Mouse (Mus musculus) forebrain, postnatal 0 days (tissue): ENCODE measurements at regions not wholly inside any gene's neighbourhood (a gene's known extent, or its start where the extent isn't known, plus 50 kb on each side); places are given as distances from the start of the nearest gene placed in this dataset.

Source experiments
- ATAC-seq: fragments of 200-750 bp; cut with Nextera tagmentation; 2 replicates; pipeline ENCODE4 v1.8.0; 2017; ENCODE audit warnings: mild to moderate bottlenecking, moderate library complexity
- DNase-seq: peaks from one replicate; pipeline ENCODE4 v3.0.0-alpha.2; 2015
- H3K27ac ChIP-seq: fragments of 300-500 bp; sonication (generic); 2 replicates; pipeline ENCODE4 v1.5.1; 2014; ENCODE audit warnings: low read depth, mild to moderate bottlenecking, antibody characterized with exemption, low read length, moderate library complexity, mixed read lengths
- H3K27me3 ChIP-seq: fragments of 300-500 bp; sonication (generic); 2 replicates; pipeline ENCODE4 v1.6.1; 2014; ENCODE audit warnings: mild to moderate bottlenecking, low read length, mixed read lengths; ENCODE audit not compliant: insufficient read depth
- H3K36me3 ChIP-seq: fragments of 300-500 bp; sonication (generic); 2 replicates; pipeline ENCODE4 v1.6.1; 2014; ENCODE audit warnings: mild to moderate bottlenecking, moderate library complexity; ENCODE audit not compliant: insufficient read depth
- H3K4me1 ChIP-seq: fragments of 300-500 bp; sonication (generic); 2 replicates; pipeline ENCODE4 v1.6.1; 2014; ENCODE audit warnings: antibody characterized with exemption; ENCODE audit not compliant: insufficient read depth
- H3K4me2 ChIP-seq: fragments of 300-500 bp; sonication (generic); 2 replicates; pipeline ENCODE4 v1.6.1; 2014; ENCODE audit warnings: low read depth, mild to moderate bottlenecking, moderate library complexity
- H3K4me3 ChIP-seq: fragments of 300-500 bp; sonication (generic); 2 replicates; pipeline ENCODE4 v1.5.1; 2014; ENCODE audit warnings: low read depth, low read length, mixed read lengths
- H3K9ac ChIP-seq: fragments of 300-500 bp; sonication (generic); 2 replicates; pipeline ENCODE4 v1.6.1; 2014; ENCODE audit warnings: mild to moderate bottlenecking
- H3K9me3 ChIP-seq: fragments of 300-500 bp; sonication (generic); 2 replicates; pipeline ENCODE4 v1.6.1; 2016; ENCODE audit warnings: low read length
- CTCF ChIP-seq: sonication (generic); IDR thresholded peaks from 2 replicates; pipeline ENCODE4 v1.5.1; 2016; ENCODE audit warnings: antibody characterized with exemption, control low read depth, low read depth
- WGBS: fragments of 180-500 bp; shearing (Covaris S2); extraction: QIAGEN DNeasy Blood & Tissue Kit; methylation state at CpG from one replicate; pipeline ENCODE4 v1.1.7; 2014; 5-methylcytosine and 5-hydroxymethylcytosine counted together

GRCm38 (mm10) chr1:73560594-73560993, 544.9 kb upstream of the Tnp1 start:
- Histone ChIP-seq H3K36me3 (no peaks in the 10 kb centered on the region), H3K9me3 (no peaks in the 10 kb centered on the region), H3K9ac (no peak overlapping the region), H3K27me3 (no peaks in the 10 kb centered on the region), H3K4me1 (no peaks in the 10 kb centered on the region), H3K4me3 (no peak overlapping the region), H3K27ac (no peak overlapping the region), H3K4me2 (no peak overlapping the region)
- ATAC-seq (no peak), DNase-seq (no peak)
- WGBS: 94% methylated on average over 1 of the region's 1 CpGs
- TF ChIP-seq CTCF: no peak

DNA sequence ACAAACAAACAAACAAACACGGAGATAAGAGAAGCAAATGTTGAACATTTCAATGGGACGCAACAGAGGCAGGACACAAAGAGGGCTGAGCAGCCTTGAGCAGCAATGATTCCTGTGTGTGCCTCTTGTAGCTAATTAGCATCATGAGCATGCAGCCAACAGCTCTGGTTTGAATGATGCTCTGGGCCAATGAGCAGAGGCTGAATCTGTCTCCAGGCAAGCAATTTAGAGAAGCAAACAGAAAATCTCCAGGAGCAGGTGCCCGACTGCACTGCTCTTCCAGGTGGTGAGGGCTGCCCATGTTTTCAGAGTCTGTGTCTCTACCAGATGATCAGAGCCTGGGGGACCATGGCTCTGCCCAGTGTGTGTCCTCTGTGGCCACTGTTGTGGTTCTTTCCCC, 532.2 kb upstream of the Tnp1 start:
- no peak overlapping the region for H3K27ac ChIP-seq
- no peaks in the 10 kb centered on the region for H3K4me1 ChIP-seq
- ATAC-seq (peak; percentile 81), DNase-seq (peak; percentile 51)
- no peaks in the 10 kb centered on the region for H3K27me3 ChIP-seq
- no peak overlapping the region for H3K4me2 ChIP-seq
- H3K36me3 ChIP-seq: no peaks in the 10 kb centered on the region
- 38% methylated on average over 3 of the region's 3 CpGs for WGBS
- H3K9me3 ChIP-seq: no peaks in the 10 kb centered on the region
- TF ChIP-seq CTCF: no peak
- H3K4me3 ChIP-seq: no peak overlapping the region
- H3K9ac ChIP-seq: no peak overlapping the region

DNA sequence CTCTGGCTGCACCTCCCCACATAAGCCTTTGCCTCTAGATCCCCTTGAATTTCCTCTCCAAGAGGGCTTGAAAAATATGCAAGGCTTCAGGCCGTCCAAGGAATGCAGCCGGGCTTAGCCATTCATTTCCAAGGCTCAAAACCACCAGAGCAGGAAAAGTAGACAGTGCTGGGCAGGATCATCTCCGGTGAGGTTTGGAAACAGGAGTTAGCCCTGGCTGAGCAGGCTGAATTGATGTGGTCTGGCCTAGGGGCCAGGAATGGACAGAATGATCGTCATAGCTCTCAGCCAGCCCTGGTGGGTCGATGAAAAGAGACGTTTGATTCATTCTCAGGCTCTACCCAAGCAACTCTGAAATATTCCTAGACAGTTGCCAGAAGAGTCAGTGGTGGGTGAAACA, 529.7 kb upstream of the Tnp1 start:
- Histone ChIP-seq H3K4me2 (no peak overlapping the region), H3K4me1 (no peaks in the 10 kb centered on the region), H3K27me3 (no peaks in the 10 kb centered on the region), H3K27ac (no peak overlapping the region), H3K9me3 (no peaks in the 10 kb centered on the region), H3K9ac (no peak overlapping the region), H3K36me3 (no peaks in the 10 kb centered on the region), H3K4me3 (no peak overlapping the region)
- no peak for ATAC-seq
- no peak for TF ChIP-seq CTCF
- no peak for DNase-seq
- 62% methylated on average over 6 of the region's 6 CpGs for WGBS

DNA sequence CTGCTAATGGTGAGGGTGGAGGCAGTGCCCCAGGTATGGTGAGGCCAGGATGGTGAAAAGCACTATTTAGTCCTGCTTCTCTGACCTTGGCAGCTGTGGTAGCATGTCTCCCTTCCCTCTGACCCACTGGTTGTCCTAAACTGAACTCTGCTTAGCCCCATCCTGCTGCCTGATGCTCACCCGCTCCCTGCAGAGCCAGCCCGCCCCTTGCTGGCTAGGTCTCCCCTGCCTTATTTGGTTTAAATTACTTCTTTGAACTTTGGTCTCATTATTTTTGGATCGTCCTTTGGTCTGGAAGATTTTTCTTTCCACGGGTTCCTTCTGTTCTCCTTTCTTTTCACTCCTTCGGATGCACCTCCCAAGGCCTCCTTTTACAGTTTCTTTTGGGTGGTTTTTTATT, 525.7 kb upstream of the Tnp1 start:
- no peaks in the 10 kb centered on the region for H3K27me3 ChIP-seq
- H3K9me3 ChIP-seq: no peaks in the 10 kb centered on the region
- H3K4me2 ChIP-seq: no peak overlapping the region
- no peaks in the 10 kb centered on the region for H3K4me1 ChIP-seq
- no peak for ATAC-seq
- no peak overlapping the region for H3K27ac ChIP-seq
- no peak overlapping the region for H3K4me3 ChIP-seq
- no peak for TF ChIP-seq CTCF
- WGBS: 45% methylated on average over 5 of the region's 5 CpGs
- no peak overlapping the region for H3K9ac ChIP-seq
- no peaks in the 10 kb centered on the region for H3K36me3 ChIP-seq
- no peak for DNase-seq

- ATAC-seq (peak; percentile 97), DNase-seq (peak; percentile 48)
- Histone ChIP-seq H3K27ac (no peak overlapping the region), H3K4me1 (no peaks in the 10 kb centered on the region), H3K9ac (no peak overlapping the region), H3K36me3 (no peaks in the 10 kb centered on the region), H3K4me3 (no peak overlapping the region), H3K27me3 (no peaks in the 10 kb centered on the region), H3K4me2 (no peak overlapping the region), H3K9me3 (no peaks in the 10 kb centered on the region)
- TF ChIP-seq CTCF: no peak
- WGBS: 20% methylated on average over 2 of the region's 2 CpGs
Measured at GRCm38 (mm10) chr1:73538420-73538871, 522.7 kb upstream of the Tnp1 start.

GRCm38 (mm10) chr1:73535726-73536265, 520.1 kb upstream of the Tnp1 start:
- WGBS: 67% methylated on average over 4 of the region's 4 CpGs
- Histone ChIP-seq H3K4me2 (no peak overlapping the region), H3K36me3 (no peaks in the 10 kb centered on the region), H3K27me3 (no peaks in the 10 kb centered on the region), H3K27ac (no peak overlapping the region), H3K9me3 (no peaks in the 10 kb centered on the region), H3K4me1 (no peaks in the 10 kb centered on the region), H3K9ac (no peak overlapping the region), H3K4me3 (no peak overlapping the region)
- no peak for ATAC-seq
- TF ChIP-seq CTCF: no peak
- DNase-seq: no peak

DNA sequence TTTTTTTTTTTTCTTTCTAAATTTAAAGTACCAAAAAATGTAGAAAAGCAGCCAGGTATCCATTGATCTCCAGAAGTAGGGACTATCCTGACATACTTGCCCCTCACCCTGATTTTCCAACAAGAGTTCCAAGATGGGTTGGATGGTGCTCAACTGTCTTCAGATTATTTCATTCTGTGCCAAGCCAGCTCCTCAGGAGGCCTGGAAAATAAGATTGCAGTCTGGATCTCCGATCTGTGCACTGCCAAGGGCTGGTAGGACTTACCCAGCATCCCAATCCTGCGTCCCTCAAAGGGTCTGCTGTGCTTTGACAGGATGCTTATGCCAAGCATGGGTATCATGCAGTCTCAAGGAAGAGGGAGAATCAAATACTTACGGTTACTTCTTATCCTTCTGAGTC, 517.8 kb upstream of the Tnp1 start:
- DNase-seq (no peak), ATAC-seq (no peak)
- no peak for TF ChIP-seq CTCF
- Histone ChIP-seq H3K4me2 (no peak overlapping the region), H3K27me3 (no peaks in the 10 kb centered on the region), H3K4me1 (no peaks in the 10 kb centered on the region), H3K4me3 (no peak overlapping the region), H3K9me3 (no peaks in the 10 kb centered on the region), H3K27ac (no peak overlapping the region), H3K9ac (no peak overlapping the region), H3K36me3 (no peaks in the 10 kb centered on the region)
- 82% methylated on average over 3 of the region's 3 CpGs for WGBS
